In the genomic region with DNA sequence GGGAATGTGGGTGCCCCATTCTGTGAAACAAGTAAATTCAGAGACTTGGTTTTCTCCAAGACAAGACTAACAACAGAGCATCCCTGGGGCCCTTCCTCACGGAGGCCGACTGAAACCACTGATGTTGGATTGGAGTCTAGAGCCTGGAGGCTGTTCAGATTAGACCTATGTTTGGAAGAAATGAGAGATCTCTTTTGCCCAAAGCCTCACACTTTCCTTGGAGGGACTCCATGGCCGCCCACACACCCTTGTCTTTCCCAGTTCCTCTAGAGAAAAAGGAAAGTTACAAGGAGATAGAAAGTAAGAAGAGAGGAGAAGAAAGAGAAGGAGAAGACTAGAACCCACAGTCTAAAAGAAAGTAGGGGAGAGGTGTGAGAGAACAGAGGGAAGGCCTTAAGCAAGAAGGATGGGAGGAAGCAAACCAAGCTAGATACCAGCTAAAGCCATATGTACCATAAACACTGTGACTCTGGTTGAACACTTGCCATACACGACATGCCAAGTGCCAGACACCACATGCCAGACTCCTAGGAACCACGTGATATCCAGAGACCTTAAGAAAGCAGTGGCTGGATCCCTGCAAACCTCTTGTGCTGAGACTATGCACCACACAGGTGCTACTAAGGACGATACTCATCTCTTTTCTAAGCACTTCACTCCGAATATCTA, we compare ENCODE assay signal across 11 mouse cellular contexts.
DNase-seq lines count a peak whose midpoint lies in the region; ATAC-seq and TF ChIP-seq lines count a peak whose summit lies in the region.
"Had no signal": no experiment of that assay in that cellular context is flagged by ENCODE, and none has a peak within 500 bp of the region (broad histone marks: within the 10 kb centered on the region; RNA-seq: fewer than 3 reads in every experiment).

No protein-coding gene starts in this region.

- no peaks in the 10 kb centered on the region for H3K4me1 ChIP-seq in lung, postnatal 0 days (ENCODE audit: insufficient read depth, low read depth, low read length)
- H3K4me1 ChIP-seq: liver, embryonic 15.5 days had no signal

- no peak overlapping the region for H3K27ac ChIP-seq in lung, postnatal 0 days (ENCODE audit: low read length)
- H3K27ac ChIP-seq: liver, embryonic 15.5 days had no signal

- H3K36me3 ChIP-seq in lung, postnatal 0 days (ENCODE audit: insufficient read depth, low read length) = no peaks in the 10 kb centered on the region
- H3K36me3 ChIP-seq: liver, embryonic 15.5 days had no signal

- no peak for ATAC-seq in lung, postnatal 0 days
- ATAC-seq: Patski had no signal

- H3K27me3 ChIP-seq in lung, postnatal 0 days (replicated peaks; ENCODE audit: insufficient read depth, low read length) = no peaks in the 10 kb centered on the region
- H3K27me3 ChIP-seq: liver, embryonic 15.5 days; Patski had no signal

- TF ChIP-seq EP300 in lung, postnatal 0 days (IDR thresholded peaks at IDR 0.05) = no peak

- no peak overlapping the region for H3K4me3 ChIP-seq in lung, postnatal 0 days (ENCODE audit: low read depth, low read length)
- H3K4me3 ChIP-seq: erythroblast, embryonic 14.5 days; liver, embryonic 15.5 days had no signal

- 65% methylated on average over 7 of the region's 7 CpGs for WGBS in lung, postnatal 0 days

- TF ChIP-seq CTCF in lung, postnatal 0 days (IDR thresholded peaks at IDR 0.05) = no peak

- DNase-seq in cerebellum, postnatal 14 days = peak; percentile 21 to 27
- DNase-seq in cerebellum, postnatal 36 days = no peak
- peak; percentile 12 for DNase-seq in lung, postnatal 14 days
- DNase-seq in lung, postnatal 0 days (ENCODE audit: low spot score) = no peak
- peak; percentile 60 for DNase-seq in gastrocnemius, postnatal 25 days
- DNase-seq in right cerebral cortex, adult 2 months (ENCODE audit: low spot score in 2 of 2) = peak; percentile 36 to 57
- no peak for DNase-seq in embryo, embryonic 10.5 days (ENCODE audit: low spot score)
- DNase-seq in cerebellum, adult 8-10 months = no peak

- no peak overlapping the region for H3K9ac ChIP-seq in lung, postnatal 0 days (replicated peaks; ENCODE audit: low read depth)
- H3K9ac ChIP-seq: liver, embryonic 15.5 days had no signal

- H3K4me2 ChIP-seq in lung, postnatal 0 days (replicated peaks; ENCODE audit: low read depth, low read length) = no peak overlapping the region
- H3K4me2 ChIP-seq: liver, embryonic 15.5 days had no signal

- H3K9me3 ChIP-seq in lung, postnatal 0 days (ENCODE audit: low read length) = no peaks in the 10 kb centered on the region
- H3K9me3 ChIP-seq: liver, embryonic 15.5 days had no signal

Comparison
In these comparisons a context has a peak if more than half of its experiments do, and no peak if none do; other contexts are left out.
1. DNase-seq: peak in cerebellum, postnatal 14 days (2 of 2), lung, postnatal 14 days (single experiment), gastrocnemius, postnatal 25 days (single experiment) and right cerebral cortex, adult 2 months (2 of 2); none in cerebellum, postnatal 36 days (0 of 2), lung, postnatal 0 days (single experiment), embryo, embryonic 10.5 days (single experiment) and cerebellum, adult 8-10 months (single experiment).